Mouse (Mus musculus): Measurements from ENCODE around the gene Mgat4a. TPM values are rescaled to one million over a fixed set of nuclear protein-coding genes. Genes with fewer than 3 reads are reported as not detected.

Gene Mgat4a
- polyA plus RNA-seq, 1 experiment, result 1.3 TPM

GRCm38 (mm10) chr1:37510193-37510592 is 30.6 kb downstream of the Mgat4a start:
- TF ChIP-seq GATA1 (IDR thresholded peaks at IDR 0.05; ENCODE audit: low read length), result no peak

- no peak for TF ChIP-seq GATA1 (IDR thresholded peaks at IDR 0.05; ENCODE audit: low read length)
These were observed 31.4 kb downstream of the Mgat4a start for GRCm38 (mm10) chr1:37509437-37509836.

GRCm38 (mm10) chr1:37505348-37505730 is 35.5 kb downstream of the Mgat4a start:
- no peak for TF ChIP-seq GATA1 (IDR thresholded peaks at IDR 0.05; ENCODE audit: low read length)

- TF ChIP-seq GATA1 (IDR thresholded peaks at IDR 0.05; ENCODE audit: low read length), result no peak
These were observed 36.0 kb downstream of the Mgat4a start for GRCm38 (mm10) chr1:37504716-37505347.

GRCm38 (mm10) chr1:37503656-37504055 is 37.2 kb downstream of the Mgat4a start:
- TF ChIP-seq GATA1 (IDR thresholded peaks at IDR 0.05; ENCODE audit: low read length), result no peak

- peak; percentile 27 for TF ChIP-seq GATA1 (IDR thresholded peaks at IDR 0.05; ENCODE audit: low read length)
These were observed 38.5 kb downstream of the Mgat4a start for GRCm38 (mm10) chr1:37502354-37502753.

GRCm38 (mm10) chr1:37500723-37501122 is 40.1 kb downstream of the Mgat4a start:
- TF ChIP-seq GATA1 (IDR thresholded peaks at IDR 0.05; ENCODE audit: low read length), result no peak

GRCm38 (mm10) chr1:37498911-37499310 is 41.9 kb downstream of the Mgat4a start:
- TF ChIP-seq GATA1 (IDR thresholded peaks at IDR 0.05; ENCODE audit: low read length), result no peak

GRCm38 (mm10) chr1:37496591-37497280 is 44.1 kb downstream of the Mgat4a start:
- TF ChIP-seq GATA1 (IDR thresholded peaks at IDR 0.05; ENCODE audit: low read length), result no peak

GRCm38 (mm10) chr1:37495698-37496321 is 45.0 kb downstream of the Mgat4a start:
- TF ChIP-seq GATA1 (IDR thresholded peaks at IDR 0.05; ENCODE audit: low read length), result no peak

GRCm38 (mm10) chr1:37495104-37495503 is 45.7 kb downstream of the Mgat4a start:
- TF ChIP-seq GATA1 (IDR thresholded peaks at IDR 0.05; ENCODE audit: low read length), result no peak

- no peak for TF ChIP-seq GATA1 (IDR thresholded peaks at IDR 0.05; ENCODE audit: low read length)
These were observed 49.1 kb downstream of the Mgat4a start for GRCm38 (mm10) chr1:37491672-37492071.

GRCm38 (mm10) chr1:37490691-37491212 is 50.1 kb downstream of the Mgat4a start:
- no peak for TF ChIP-seq GATA1 (IDR thresholded peaks at IDR 0.05; ENCODE audit: low read length)

- TF ChIP-seq GATA1 (IDR thresholded peaks at IDR 0.05; ENCODE audit: low read length), result no peak
These were observed 52.3 kb downstream of the Mgat4a start for GRCm38 (mm10) chr1:37488531-37488930.

GRCm38 (mm10) chr1:37486994-37487393 is 53.8 kb downstream of the Mgat4a start:
- no peak for TF ChIP-seq GATA1 (IDR thresholded peaks at IDR 0.05; ENCODE audit: low read length)

GRCm38 (mm10) chr1:37486439-37486838 is 54.4 kb downstream of the Mgat4a start:
- TF ChIP-seq GATA1 (IDR thresholded peaks at IDR 0.05; ENCODE audit: low read length), result no peak
